Mouse (Mus musculus) megakaryocyte-erythroid progenitor cell, adult 5-6 weeks (primary cell): ENCODE measurements around the gene Opa1. TPM values are rescaled to one million over a fixed set of nuclear protein-coding genes. Genes with fewer than 3 reads are reported as not detected.

ENCODE experiments used
- ATAC-seq: replicated peaks from 2 replicates; pipeline ENCODE4 v1.8.0; 2016; ENCODE audit warnings: mild to moderate bottlenecking, inconsistent platforms; ENCODE audit not compliant: severe bottlenecking, poor library complexity, low FRiP score, low TSS enrichment
- total RNA-seq, 2 experiments: library from RNA; stranded (forward) in 1 of 2; stranded (reverse) in 1 of 2; fragments of 200-1000, 215-1000 nt in 1 of 2; fragments of >200 nt in 1 of 2; fragmentation: Nextera tagmentation in 1 of 2; gene quantifications; 2 replicates each; pipeline ENCODE4 v1.2.3; 2014 to 2017

Gene Opa1
- total RNA-seq, 2 experiments from 2014 or later, result 54.8 to 92.9 TPM

DNA sequence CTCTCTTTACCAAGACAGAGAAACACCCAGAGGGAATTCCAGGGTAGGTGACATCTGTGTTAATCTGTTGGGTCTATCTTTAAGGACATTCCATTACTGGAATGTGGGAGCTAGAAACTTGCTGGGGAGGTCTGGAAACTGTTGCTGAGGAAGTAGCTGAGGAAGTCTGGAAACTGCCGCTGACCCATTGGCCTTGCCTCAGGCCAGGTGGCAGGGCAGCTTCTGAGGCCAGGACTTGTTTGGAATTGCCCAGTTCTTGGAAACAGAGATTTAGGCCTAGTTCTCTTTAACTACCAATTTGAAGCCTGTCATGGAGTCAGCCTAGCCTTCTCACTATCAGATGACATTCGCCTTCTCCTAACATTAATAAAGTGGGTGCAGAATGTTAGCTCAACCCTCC is 105.5 kb downstream of the Opa1 start:
- no peak for ATAC-seq

DNA sequence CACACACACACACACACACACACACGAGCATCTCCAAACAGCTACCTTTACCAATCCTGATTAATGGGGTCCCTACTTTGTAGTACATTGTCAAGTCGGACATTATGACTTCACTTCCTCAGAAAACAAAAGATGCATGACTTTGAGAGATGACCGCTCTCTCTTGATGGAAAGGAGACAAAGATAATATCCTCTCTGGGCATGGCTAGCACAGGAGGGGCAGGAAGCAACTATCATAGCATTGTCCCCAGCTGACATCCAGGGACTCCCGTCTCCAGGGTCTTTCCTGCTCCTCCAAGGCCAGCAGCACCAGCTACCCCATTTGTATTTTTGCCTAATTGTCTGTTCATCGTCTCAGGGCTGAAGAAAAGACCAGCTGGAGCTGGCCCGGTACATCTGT is 107.0 kb downstream of the Opa1 start:
- no peak for ATAC-seq

DNA sequence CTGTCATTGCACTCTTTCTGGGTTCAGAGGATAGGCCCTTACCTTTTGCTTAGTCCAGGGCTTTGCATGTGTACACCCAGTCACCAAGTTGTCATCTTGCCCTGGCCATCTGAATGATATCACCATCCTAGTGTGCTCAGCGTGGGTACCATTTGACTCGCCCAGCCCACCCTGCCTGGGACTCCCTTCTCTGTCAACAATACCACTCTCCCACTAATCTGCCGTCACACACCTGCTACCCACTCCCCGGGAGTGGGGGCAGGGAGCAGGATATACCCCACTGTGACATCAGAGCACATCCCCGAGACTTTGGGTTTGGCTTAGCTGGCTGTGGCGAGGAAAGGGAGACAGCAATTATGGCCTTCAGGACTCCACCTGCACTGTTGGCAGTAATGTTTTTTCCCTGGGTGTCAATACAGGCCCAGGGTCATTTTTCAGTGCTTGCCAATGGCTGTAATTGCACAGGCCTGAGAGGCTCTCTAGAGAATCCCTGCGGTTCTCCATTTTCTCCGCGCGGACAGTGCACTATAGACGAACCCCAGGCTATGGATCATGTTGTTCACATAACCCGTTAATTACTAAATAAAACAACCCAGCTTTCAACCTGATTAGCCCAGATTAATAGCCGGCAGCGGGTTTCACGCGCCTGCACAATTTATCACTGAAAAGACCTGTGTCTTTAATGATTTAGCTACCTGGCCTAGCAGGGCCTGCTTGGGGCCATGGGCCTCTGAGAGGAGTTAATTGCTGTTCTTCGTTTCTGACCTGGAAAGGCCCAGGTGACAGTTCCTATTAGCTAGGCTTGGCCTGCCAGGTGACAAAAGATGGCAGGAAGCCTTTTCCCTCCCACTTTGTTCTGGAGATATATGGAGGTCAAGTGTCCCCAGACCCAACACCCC is 109.1 kb downstream of the Opa1 start:
- no peak for ATAC-seq

DNA sequence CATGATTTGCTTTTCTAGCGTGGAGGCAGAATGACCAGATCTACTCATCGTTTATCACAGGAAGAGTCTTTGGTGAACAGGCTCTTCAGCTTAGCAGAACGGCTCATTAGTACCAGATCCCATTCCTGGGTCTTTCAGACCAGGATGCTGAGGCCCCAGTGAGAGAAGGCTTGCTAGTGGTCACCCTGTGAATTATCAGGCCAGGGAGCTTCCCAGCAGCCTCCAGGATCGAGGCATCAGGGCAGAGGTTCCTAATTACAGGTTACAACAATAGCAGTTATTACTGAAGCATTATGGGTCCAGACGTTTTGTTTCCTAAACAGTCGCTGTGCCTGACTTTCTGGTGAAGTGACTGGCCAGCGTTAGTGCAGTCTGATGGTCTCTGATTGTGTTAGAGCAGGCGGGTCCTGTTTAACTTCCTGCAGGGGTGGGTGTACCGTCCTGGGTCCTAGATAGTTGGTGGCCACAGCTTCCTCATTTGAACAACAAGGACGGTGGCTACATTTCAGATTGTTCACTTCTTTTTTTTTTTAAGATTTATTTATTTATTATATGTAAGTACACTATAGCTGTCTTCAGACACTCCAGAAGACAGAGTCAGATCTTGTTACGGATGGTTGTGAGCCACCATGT is 110.2 kb downstream of the Opa1 start:
- no peak for ATAC-seq

DNA sequence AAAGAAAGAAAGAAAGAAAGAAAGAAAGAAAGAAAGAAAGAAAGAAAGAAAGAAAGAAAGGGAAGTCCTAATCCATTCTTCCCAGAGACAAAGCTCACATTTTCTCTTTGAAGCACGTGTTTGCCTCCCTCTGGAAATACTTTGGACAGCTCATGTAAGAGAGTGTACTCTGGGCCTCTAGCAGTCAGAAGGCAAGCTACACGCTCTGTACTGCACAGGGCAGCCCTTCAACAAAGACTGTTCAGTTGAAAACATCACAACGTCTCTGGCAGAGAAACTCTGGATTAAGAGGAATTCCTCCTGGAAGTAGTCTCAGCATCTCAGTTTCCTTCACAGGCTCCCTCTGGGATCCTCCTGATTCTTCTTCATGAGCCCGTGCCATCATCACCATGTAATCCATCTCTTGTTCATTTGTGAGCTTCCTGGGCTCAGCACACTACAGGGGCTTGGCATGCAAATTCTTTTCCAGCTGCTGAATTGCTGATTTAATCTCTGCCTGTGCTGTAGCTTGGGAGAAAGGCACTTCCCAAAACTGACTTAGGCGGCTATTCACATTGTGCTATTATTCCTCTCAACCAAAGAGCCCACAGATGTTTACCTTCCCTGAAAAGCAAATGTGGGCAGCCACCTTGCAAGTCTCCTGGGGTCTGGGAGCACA is 114.0 kb downstream of the Opa1 start:
- ATAC-seq, result no peak

DNA sequence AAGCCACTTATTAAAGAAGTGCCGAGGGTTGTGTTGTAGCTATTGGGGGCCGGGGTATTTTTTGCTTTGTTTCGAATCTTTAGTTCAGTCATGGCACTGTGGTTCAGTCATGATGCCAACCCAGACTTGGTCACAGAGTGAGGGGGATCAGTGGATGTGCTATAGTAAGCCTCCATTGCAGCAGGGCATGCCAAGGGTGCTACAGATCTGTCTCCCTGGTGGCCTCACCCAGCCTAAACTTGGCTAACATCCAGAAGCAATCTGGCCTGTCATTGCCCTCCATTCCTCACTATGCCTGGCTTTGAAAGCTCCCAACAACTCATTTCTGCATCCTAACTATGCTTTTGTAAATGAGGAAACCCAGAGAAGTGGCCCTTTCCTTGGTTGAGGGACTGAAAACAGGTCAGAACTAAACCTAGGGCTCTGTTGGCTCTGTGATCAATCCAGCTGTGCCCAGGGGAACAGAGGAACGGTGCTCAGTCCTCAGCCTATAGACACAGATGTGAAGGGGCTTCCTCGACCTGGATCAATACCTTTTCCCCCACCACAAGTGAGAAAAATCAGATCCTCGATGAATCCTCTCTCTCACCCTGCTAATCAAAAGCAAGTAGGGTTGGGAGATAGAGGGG is 114.8 kb downstream of the Opa1 start:
- ATAC-seq, result no peak

DNA sequence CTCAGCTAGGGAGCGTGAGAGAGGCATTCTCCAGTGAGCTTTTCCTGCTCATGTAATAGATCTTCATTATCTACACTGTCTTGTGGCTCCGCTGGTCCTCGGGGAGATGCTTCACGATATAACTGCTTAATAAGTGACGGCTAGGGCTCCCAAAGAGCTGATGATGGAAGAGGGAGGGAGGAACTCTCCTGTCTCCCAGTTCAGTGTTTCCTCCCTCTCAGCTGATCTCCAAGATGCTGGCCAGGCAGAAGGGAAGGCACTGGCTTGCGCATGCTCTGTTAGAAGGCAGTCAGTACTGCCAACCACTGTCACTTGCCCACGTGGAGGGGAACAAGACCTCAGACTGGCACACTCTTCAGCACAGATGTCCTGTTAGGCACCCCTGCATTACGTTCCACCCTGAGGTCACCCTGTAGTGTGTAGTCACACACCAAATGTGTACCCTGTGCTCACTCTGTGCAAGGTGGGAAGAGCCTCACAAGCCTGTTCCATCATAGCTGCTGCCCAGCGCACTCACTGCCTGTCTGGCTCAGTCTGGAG is 115.4 kb downstream of the Opa1 start:
- ATAC-seq, result no peak

Other genes starting within 250 kb of the Opa1 start
- not detected in 2 replicates for gene Atp13a5, start 200.6 kb upstream of the Opa1 start, total RNA-seq (2014; fragmentation: Nextera tagmentation)
- not detected in 2 replicates for gene Atp13a5, start 200.6 kb upstream of the Opa1 start, total RNA-seq (2017)
- gene Atp13a4, start 34.5 kb upstream of the Opa1 start, total RNA-seq (2014; fragmentation: Nextera tagmentation), result not detected in 2 replicates
- gene Atp13a4, start 34.5 kb upstream of the Opa1 start, total RNA-seq (2017), result not detected in 2 replicates